Mouse (Mus musculus) thymus, postnatal 25 days (tissue): ENCODE results near the gene Klf1.

Experiments
- DNase-seq: peaks from one replicate; pipeline ENCODE4 v3.0.0; 2022

Gene Klf1

GRCm38 (mm10) chr8:84936962-84937546 lies 35.3 kb downstream of the Klf1 start, which contains the start of gene Mast1:
Mast1 (minus strand) TSS chr8:84937359.
- peak; percentile 51 for DNase-seq

GRCm38 (mm10) chr8:84937620-84938485 lies 36.1 kb downstream of the Klf1 start:
- no peak for DNase-seq

DNA sequence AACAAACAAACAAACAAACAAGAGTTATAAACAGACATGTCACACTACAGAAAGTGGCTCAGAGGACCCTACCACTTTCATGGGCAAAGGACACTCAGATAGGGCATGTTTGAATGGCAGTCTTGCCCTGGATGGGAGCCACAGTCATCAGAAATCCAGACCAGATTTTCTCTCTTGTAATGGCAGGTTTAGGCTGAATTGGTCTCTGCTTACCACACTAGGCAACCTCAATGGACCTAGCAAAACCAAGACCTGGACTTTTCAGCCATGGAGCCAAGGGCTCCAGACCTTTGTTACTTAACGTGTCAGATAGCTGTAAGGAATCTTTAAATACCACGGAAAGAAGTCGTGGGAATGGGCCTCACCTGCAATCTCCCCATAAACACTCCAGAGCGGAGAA lies 42.0 kb downstream of the Klf1 start:
- no peak for DNase-seq

- peak; percentile 54 for DNase-seq
These were observed 42.9 kb downstream of the Klf1 start for GRCm38 (mm10) chr8:84944478-84945160.

DNA sequence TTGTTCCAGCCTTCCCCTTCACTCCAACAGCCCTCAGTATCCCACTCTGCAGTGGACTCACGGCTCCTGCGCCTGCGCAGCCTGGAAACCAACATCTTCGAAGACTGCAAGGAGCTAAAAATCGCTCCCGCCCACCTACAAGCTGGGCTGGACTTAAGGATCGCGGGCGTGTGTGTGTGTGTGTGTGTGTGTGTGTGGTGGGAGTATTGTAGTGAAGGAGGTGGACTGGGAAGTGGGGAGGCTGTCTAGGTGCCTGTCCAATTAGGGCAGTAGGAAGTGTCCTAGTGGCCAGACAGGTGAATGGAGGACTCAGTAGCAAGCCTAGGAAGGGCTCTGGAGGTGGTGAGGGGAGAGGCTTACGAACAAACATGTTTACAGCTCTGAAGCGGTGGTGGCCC lies 43.5 kb downstream of the Klf1 start:
- DNase-seq: no peak

GRCm38 (mm10) chr8:84945633-84946527 lies 44.2 kb downstream of the Klf1 start:
- peak; percentile 18 for DNase-seq

DNA sequence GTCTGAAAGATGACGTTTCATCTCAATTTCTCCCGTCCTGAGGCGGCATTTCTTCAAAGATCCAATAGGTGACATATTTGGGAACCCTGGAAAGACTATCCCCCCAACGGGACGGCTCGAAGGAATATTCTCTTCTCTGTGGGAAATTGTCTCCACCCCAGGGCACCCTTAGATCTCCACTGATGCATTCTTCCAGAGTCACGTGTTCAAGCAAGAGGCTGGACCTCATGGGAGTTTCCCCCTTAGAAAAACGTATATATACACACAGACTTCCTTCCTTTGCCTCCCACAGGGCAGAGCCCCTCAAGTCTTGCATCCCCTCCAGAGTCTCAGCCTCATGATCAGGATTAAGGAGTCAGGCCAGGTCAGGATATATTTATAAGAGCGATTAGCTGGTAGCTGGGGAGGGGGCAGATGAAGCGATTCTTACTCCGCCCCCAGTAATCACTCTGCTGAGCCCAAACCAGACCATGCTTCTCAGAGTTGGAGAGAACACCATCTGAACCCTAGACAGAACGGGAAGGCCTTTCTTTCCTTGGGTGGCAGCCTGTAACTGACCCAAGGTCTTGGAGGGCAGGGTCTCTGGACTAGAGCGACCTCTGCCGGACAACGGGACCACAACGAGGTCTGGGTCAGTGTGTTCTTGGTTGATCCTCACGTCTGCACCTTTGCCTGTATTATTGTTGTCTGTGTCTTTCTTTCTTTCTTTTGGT lies 45.0 kb downstream of the Klf1 start, which contains the start of gene Rtbdn:
TSS of gene Rtbdn (plus strand) at position 464 of the 713 bp plus-strand sequence.
- DNase-seq: no peak

DNA sequence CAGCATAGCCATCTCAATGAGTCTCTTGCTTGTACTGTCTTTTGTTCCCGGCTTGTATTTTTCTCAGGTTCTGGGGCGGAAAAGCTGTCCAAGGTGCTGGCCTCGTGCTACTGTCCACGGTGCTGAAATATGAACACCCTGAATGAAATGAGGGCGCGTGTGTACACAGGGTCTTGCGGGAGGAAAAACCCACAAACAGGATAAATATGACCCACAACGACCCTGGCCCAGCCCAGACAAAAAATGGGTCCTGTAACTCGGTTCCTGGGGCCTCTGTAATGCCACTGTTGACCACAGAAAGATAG lies 45.5 kb downstream of the Klf1 start:
- DNase-seq: peak; percentile 37

- no peak for DNase-seq
These were observed 48.0 kb downstream of the Klf1 start for GRCm38 (mm10) chr8:84949753-84950152.

DNA sequence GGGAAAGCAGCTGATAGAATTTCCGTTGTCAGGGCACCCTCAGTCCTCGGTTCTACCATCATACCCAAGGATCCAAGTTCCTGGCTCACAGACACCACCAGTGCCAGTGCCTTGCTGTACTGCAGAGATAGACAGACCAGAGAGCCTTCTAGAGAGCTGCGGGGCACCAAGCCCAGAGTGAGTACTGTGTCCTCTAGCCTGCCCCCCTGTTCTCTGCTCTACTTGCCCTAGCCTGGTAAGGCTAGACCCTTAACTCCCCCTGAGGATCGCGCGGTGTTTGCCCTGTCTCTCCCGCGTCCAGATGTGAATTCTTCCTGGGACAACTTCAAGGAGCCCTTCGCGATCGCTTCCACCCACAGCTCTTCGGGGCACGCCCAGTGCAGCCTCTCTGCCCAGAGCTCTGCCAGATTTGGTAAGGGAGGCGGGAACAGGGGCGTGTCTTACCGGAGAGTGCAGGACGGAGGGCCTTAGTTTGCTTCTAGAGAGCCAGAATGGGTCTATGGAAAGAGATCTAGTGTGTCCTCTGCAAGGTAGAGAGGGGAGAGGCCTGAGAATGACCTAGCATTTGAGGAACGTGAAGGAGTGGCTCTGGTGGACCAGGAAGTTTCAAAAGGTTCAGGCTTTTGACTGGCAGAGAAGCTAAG lies 51.0 kb downstream of the Klf1 start:
- DNase-seq: no peak
